Mouse (Mus musculus): ENCODE results near the gene Mall. TPM values are rescaled to one million over a fixed set of nuclear protein-coding genes. Genes with fewer than 3 reads are reported as not detected.

The Mall gene
- polyA plus RNA-seq (2014; fragmentation: Nextera tagmentation; extraction: Ambion mirVana): 2.0 and 2.2 TPM in 2 replicates

DNA sequence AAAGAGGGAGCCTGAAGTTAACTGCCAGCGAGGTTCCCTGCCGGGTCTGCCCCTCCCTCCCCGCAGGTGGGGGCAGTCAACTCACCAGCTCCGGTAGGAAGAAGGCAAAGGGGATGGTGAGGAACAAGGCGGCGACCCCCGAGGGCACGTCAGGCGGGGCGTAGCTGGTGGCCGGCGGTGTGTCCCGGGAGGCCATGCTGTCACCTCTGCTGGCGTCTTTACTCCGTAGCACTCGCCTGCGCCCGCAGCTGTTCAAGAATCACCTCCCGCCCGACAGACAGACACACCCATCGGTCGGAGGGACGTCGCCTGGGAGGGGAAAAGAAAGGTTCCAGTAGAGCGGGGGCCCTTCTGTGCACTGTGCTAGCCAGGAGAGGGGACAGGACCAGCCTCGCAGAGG is at the start of gene Mall:
Gene Mall, minus strand, starts transcription at position 262 of the 400 bp plus-strand sequence.
- Histone ChIP-seq H3K9me3 (ENCODE audit: control insufficient read depth, low read length) (no peaks in the 10 kb centered on the region), H3K4me2 (ENCODE audit: low read depth) (peak within 1 kb of the TSS; percentile 33), H3K4me1 (ENCODE audit: control insufficient read depth, insufficient read depth, low read length) (no peaks in the 10 kb centered on the region; the same call in 1 of the 2 replicates), H3K36me3 (ENCODE audit: control insufficient read depth, insufficient read depth, low read length) (no peaks in the 10 kb centered on the region), H3K27ac (ENCODE audit: low read depth, low read length) (no peak within 1 kb of the TSS), H3K27me3 (ENCODE audit: control insufficient read depth, insufficient read depth, low read length) (peaks cover 11% of the 10 kb centered on the region), H3K9ac (ENCODE audit: low read length) (peak within 1 kb of the TSS; percentile 29; the same call in 1 of the 2 replicates), H3K4me3 (ENCODE audit: low read depth, low read length) (no peak within 1 kb of the TSS)
- DNase-seq (ENCODE audit: low spot score) (peak; percentile 27), ATAC-seq (ENCODE audit: insufficient read depth, low FRiP score, low TSS enrichment) (no peak)
- 1% methylated on average over 26 of the region's 26 CpGs for whole genome bisulfite sequencing

DNA sequence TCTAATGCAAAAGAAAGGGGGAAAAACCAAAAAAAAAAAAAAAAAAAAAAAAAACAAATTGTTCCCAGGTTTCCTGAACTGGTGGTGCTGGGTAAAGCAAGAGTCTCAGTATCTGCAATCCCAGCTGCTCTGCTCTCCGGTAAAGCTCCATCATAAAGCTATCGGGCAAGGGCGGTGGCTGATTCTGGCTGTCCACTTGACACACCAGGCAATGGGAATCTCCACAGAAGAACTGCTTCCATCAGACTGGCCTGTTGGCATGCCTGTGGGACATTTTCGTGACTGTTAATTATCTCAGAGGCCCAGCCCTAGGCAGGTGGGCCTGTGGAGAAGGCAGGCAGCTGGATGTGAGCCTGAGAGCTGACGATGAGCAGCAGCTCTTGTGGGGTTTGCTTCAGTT is 48.7 kb upstream of the Mall start:
- Histone ChIP-seq H3K9me3 (ENCODE audit: control insufficient read depth, low read length) (no peaks in the 10 kb centered on the region), H3K27me3 (ENCODE audit: control insufficient read depth, insufficient read depth, low read length) (no peaks in the 10 kb centered on the region), H3K36me3 (ENCODE audit: control insufficient read depth, insufficient read depth, low read length) (no peaks in the 10 kb centered on the region; the same call in 1 of the 2 replicates), H3K4me3 (ENCODE audit: low read depth, low read length) (no peak overlapping the region), H3K4me2 (ENCODE audit: low read depth) (no peak overlapping the region), H3K4me1 (ENCODE audit: control insufficient read depth, insufficient read depth, low read length) (no peaks in the 10 kb centered on the region), H3K9ac (ENCODE audit: low read length) (no peak overlapping the region), H3K27ac (ENCODE audit: low read depth, low read length) (no peak overlapping the region)
- DNase-seq (ENCODE audit: low spot score) (no peak), ATAC-seq (ENCODE audit: insufficient read depth, low FRiP score, low TSS enrichment) (no peak)
- 86% methylated on average over 5 of the region's 5 CpGs for WGBS

DNA sequence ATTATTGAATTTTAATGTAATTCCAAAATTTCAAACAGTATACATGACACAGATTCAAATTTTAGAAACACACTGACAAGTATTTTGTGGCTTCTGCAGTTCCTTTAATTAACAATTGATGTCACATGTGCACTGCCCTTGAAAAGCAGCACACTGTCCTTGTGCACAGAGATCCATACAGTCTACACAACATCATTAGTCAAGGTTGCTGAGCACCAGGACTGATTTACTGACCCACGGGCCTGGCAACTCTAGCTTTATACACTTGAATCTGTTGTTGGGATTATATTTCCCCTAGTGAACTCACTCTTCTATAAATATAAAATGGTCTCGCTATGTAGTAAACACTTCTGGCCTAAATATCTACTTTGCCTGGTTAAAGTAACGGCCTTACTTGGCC is 45.3 kb upstream of the Mall start:
- Histone ChIP-seq H3K9me3 (ENCODE audit: control insufficient read depth, low read length) (no peaks in the 10 kb centered on the region), H3K36me3 (ENCODE audit: control insufficient read depth, insufficient read depth, low read length) (no peaks in the 10 kb centered on the region; the same call in 1 of the 2 replicates), H3K27me3 (ENCODE audit: control insufficient read depth, insufficient read depth, low read length) (no peaks in the 10 kb centered on the region), H3K4me3 (ENCODE audit: low read depth, low read length) (no peak overlapping the region), H3K9ac (ENCODE audit: low read length) (no peak overlapping the region), H3K4me2 (ENCODE audit: low read depth) (no peak overlapping the region), H3K27ac (ENCODE audit: low read depth, low read length) (no peak overlapping the region), H3K4me1 (ENCODE audit: control insufficient read depth, insufficient read depth, low read length) (no peaks in the 10 kb centered on the region)
- WGBS: 78% methylated on average over 3 of the region's 3 CpGs
- ATAC-seq (ENCODE audit: insufficient read depth, low FRiP score, low TSS enrichment): peak; percentile 65; the same call in 1 of the 2 replicates
- no peak for DNase-seq (ENCODE audit: low spot score)

DNA sequence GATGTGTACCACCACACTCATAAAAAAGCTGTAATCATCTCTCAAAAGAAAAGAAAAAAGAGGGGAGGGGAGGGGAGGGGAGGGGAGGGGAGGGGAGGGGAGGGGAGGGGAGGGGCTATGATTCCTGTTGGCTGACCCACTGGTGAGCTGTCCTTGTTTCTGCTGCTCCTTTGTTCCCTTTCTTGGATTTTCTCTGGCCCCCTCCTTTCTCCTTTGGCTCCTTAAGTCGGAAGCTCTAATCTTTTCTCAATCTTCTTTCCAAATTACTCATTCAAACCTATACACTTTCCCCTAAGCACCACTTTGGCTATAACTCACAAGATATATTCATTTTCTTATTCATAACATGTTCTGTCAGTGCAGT is 44.8 kb upstream of the Mall start:
- H3K4me1 ChIP-seq (ENCODE audit: control insufficient read depth, insufficient read depth, low read length): no peaks in the 10 kb centered on the region
- no peak overlapping the region for H3K4me3 ChIP-seq (ENCODE audit: low read depth, low read length)
- H3K4me2 ChIP-seq (ENCODE audit: low read depth): no peak overlapping the region
- DNase-seq (ENCODE audit: low spot score): no peak
- no peaks in the 10 kb centered on the region for H3K9me3 ChIP-seq (ENCODE audit: control insufficient read depth, low read length)
- peaks cover 2% of the 10 kb centered on the region; the same call in 1 of the 2 replicates for H3K36me3 ChIP-seq (ENCODE audit: control insufficient read depth, insufficient read depth, low read length)
- ATAC-seq (ENCODE audit: insufficient read depth, low FRiP score, low TSS enrichment): peak; percentile 65; the same call in 1 of the 2 replicates
- 38% methylated on average over 1 of the region's 1 CpGs for WGBS
- no peaks in the 10 kb centered on the region for H3K27me3 ChIP-seq (ENCODE audit: control insufficient read depth, insufficient read depth, low read length)
- H3K9ac ChIP-seq (ENCODE audit: low read length): no peak overlapping the region
- no peak overlapping the region for H3K27ac ChIP-seq (ENCODE audit: low read depth, low read length)

DNA sequence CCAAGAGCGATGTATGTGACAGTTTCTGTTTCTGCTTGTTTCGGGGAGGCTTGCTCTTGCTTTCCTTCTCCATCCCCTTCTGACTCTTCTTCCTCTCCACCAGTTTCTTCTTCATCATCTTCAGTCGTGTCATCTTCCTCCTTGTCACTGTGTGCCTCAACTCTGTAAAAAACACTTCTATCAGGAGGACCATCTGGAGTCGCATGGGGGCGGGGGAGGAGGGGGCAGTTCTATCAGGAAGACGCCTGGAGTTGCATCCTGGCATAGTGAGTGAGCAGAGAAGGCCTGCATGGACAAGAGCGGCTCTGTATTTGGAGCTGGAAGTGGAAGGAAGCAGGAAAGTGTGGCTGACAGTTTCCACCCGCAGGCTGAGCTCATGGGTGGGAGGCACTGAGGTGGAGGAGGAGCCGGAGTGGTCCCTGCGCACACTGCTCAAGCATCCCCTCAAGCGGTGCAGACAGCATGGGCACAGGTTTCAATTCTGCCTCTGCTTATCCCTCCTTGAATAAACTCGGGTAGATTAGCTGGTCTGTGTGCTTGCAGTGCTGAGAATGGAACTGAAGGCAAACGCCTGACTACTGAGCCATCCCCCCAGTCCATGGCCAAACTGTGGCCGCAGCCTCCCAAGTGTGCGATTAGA is 44.3 kb upstream of the Mall start:
- no peaks in the 10 kb centered on the region for H3K4me1 ChIP-seq (ENCODE audit: control insufficient read depth, insufficient read depth, low read length)
- no peak overlapping the region for H3K4me2 ChIP-seq (ENCODE audit: low read depth)
- ATAC-seq (ENCODE audit: insufficient read depth, low FRiP score, low TSS enrichment) (peak; percentile 48), DNase-seq (ENCODE audit: low spot score) (no peak)
- no peak overlapping the region for H3K4me3 ChIP-seq (ENCODE audit: low read depth, low read length)
- no peak overlapping the region for H3K9ac ChIP-seq (ENCODE audit: low read length)
- 59% methylated on average over 15 of the region's 15 CpGs for WGBS
- no peaks in the 10 kb centered on the region for H3K9me3 ChIP-seq (ENCODE audit: control insufficient read depth, low read length)
- H3K27ac ChIP-seq (ENCODE audit: low read depth, low read length): peak overlapping the region; percentile 54
- H3K36me3 ChIP-seq (ENCODE audit: control insufficient read depth, insufficient read depth, low read length): peaks cover 2% of the 10 kb centered on the region; the same call in 1 of the 2 replicates
- H3K27me3 ChIP-seq (ENCODE audit: control insufficient read depth, insufficient read depth, low read length): no peaks in the 10 kb centered on the region

DNA sequence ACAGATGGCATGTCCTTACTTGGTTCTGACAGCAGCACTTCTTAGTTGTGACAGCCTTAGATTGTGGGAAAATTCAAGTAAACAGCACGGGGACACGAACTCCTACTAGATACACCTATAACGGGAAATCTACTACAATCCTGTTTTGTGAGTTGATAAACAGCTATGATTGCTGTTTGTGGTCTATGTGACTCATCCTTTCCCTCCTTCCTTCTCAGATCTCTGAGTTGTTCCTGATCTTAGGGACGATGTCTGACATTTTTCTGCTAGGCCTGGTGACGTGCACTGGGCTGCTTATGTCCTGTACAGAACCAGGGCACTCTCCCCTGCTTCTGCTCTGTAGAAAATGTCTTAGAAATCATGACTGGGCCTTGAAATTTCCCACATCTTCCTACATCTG is 31.9 kb upstream of the Mall start:
- H3K4me3 ChIP-seq (ENCODE audit: low read depth, low read length): no peak overlapping the region
- H3K27ac ChIP-seq (ENCODE audit: low read depth, low read length): no peak overlapping the region
- WGBS: 92% methylated on average over 5 of the region's 5 CpGs
- H3K9ac ChIP-seq (ENCODE audit: low read length): no peak overlapping the region
- H3K36me3 ChIP-seq (ENCODE audit: control insufficient read depth, insufficient read depth, low read length): no peaks in the 10 kb centered on the region
- no peak overlapping the region for H3K4me2 ChIP-seq (ENCODE audit: low read depth)
- ATAC-seq (ENCODE audit: insufficient read depth, low FRiP score, low TSS enrichment) (no peak), DNase-seq (ENCODE audit: low spot score) (no peak)
- no peaks in the 10 kb centered on the region for H3K27me3 ChIP-seq (ENCODE audit: control insufficient read depth, insufficient read depth, low read length)
- H3K9me3 ChIP-seq (ENCODE audit: control insufficient read depth, low read length): no peaks in the 10 kb centered on the region
- no peaks in the 10 kb centered on the region for H3K4me1 ChIP-seq (ENCODE audit: control insufficient read depth, insufficient read depth, low read length)

DNA sequence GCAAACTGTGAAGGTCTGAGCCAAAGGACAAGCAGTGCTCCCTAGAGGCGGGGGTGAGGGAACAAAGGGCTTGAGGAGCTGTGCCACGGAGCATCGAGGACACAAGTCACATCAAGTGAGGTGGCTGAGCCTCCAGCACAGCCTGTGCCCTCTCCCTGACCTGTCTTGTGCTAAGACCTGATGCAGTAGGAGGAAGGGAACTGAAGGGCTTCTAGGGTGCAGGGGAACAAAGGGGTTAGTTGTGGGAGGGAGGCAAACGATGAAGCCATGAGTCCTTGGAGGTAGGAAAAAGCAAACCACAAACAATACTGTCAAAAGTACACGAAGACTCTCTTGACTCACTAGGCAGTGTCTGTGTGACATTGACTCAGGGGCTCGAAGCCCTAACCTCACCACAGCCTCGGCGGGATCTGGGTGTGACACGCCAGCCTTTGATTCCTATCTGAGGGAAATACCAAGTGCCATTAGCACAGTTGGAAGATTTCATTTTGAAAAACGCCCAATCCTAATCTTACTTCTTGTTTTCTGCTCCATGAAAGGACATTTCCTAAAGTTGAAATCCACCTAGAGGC is 30.8 kb upstream of the Mall start:
- ATAC-seq (ENCODE audit: insufficient read depth, low FRiP score, low TSS enrichment): no peak
- no peaks in the 10 kb centered on the region for H3K9me3 ChIP-seq (ENCODE audit: control insufficient read depth, low read length)
- no peaks in the 10 kb centered on the region for H3K4me1 ChIP-seq (ENCODE audit: control insufficient read depth, insufficient read depth, low read length)
- H3K4me2 ChIP-seq (ENCODE audit: low read depth): no peak overlapping the region
- no peak for DNase-seq (ENCODE audit: low spot score)
- 73% methylated on average over 10 of the region's 10 CpGs for WGBS
- H3K4me3 ChIP-seq (ENCODE audit: low read depth, low read length): no peak overlapping the region
- H3K9ac ChIP-seq (ENCODE audit: low read length): no peak overlapping the region
- H3K27me3 ChIP-seq (ENCODE audit: control insufficient read depth, insufficient read depth, low read length): no peaks in the 10 kb centered on the region
- H3K27ac ChIP-seq (ENCODE audit: low read depth, low read length): no peak overlapping the region
- no peaks in the 10 kb centered on the region for H3K36me3 ChIP-seq (ENCODE audit: control insufficient read depth, insufficient read depth, low read length)

DNA sequence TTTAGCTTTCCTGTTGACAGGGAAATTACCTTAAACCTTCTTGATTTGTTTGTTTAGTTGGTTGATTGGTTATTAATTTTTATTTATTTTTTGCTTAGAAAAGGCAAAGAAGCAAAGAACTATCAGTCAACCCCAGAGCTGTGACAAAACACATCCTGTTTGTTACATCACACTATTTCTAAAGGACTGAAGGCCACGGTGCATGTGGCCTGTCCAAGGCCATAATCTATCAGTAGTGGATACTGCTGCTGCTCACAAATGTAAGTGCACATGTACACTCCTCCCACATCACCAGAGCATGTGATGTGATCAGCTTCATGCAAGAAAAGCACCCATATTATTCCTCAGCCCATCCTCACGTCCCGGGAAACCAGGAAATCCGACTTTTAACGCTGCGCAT is 30.3 kb upstream of the Mall start:
- no peaks in the 10 kb centered on the region for H3K36me3 ChIP-seq (ENCODE audit: control insufficient read depth, insufficient read depth, low read length)
- H3K4me2 ChIP-seq (ENCODE audit: low read depth): no peak overlapping the region
- no peaks in the 10 kb centered on the region for H3K27me3 ChIP-seq (ENCODE audit: control insufficient read depth, insufficient read depth, low read length)
- no peak overlapping the region for H3K27ac ChIP-seq (ENCODE audit: low read depth, low read length)
- ATAC-seq (ENCODE audit: insufficient read depth, low FRiP score, low TSS enrichment) (no peak), DNase-seq (ENCODE audit: low spot score) (no peak)
- no peak overlapping the region for H3K4me3 ChIP-seq (ENCODE audit: low read depth, low read length)
- no peaks in the 10 kb centered on the region for H3K4me1 ChIP-seq (ENCODE audit: control insufficient read depth, insufficient read depth, low read length)
- WGBS: 89% methylated on average over 6 of the region's 6 CpGs
- no peak overlapping the region for H3K9ac ChIP-seq (ENCODE audit: low read length)
- no peaks in the 10 kb centered on the region for H3K9me3 ChIP-seq (ENCODE audit: control insufficient read depth, low read length)
